Mouse (Mus musculus): ENCODE data around the gene Coq8b. TPM values are rescaled to one million over a fixed set of nuclear protein-coding genes. Genes with fewer than 3 reads are reported as not detected.

Coq8b gene
- total RNA-seq, 2 experiments from 2014 or later = 8.2 to 13.0 TPM

GRCm38 (mm10) chr7:27300351-27300750, 67.5 kb downstream of the Coq8b start:
- no peak for ATAC-seq (replicated peaks; ENCODE audit: low FRiP score, low TSS enrichment, poor library complexity, severe bottlenecking)

- no peak for ATAC-seq (replicated peaks; ENCODE audit: low FRiP score, low TSS enrichment, poor library complexity, severe bottlenecking)
Measured at GRCm38 (mm10) chr7:27300801-27301200, 68.0 kb downstream of the Coq8b start.

- peak; percentile 75 for ATAC-seq (replicated peaks; ENCODE audit: low FRiP score, low TSS enrichment, poor library complexity, severe bottlenecking)
Measured at GRCm38 (mm10) chr7:27302172-27302571, 69.3 kb downstream of the Coq8b start.

- no peak for ATAC-seq (replicated peaks; ENCODE audit: low FRiP score, low TSS enrichment, poor library complexity, severe bottlenecking)
Measured at GRCm38 (mm10) chr7:27305091-27305730, 72.4 kb downstream of the Coq8b start.

- no peak for ATAC-seq (replicated peaks; ENCODE audit: low FRiP score, low TSS enrichment, poor library complexity, severe bottlenecking)
Measured at GRCm38 (mm10) chr7:27306161-27307160, 73.6 kb downstream of the Coq8b start.

GRCm38 (mm10) chr7:27307551-27307950, 74.7 kb downstream of the Coq8b start:
- 0 out of 2 replicates have a peak, but pooled peaks have one; percentile 45 for ATAC-seq (replicated peaks; ENCODE audit: low FRiP score, low TSS enrichment, poor library complexity, severe bottlenecking)

Other genes with a start within 250 kb of the Coq8b start
- gene Cyp2a12, start 203.9 kb upstream of the Coq8b start, total RNA-seq (2014; fragmentation: Nextera tagmentation) = not detected in 2 replicates
- not detected in 2 replicates for gene Cyp2a12, start 203.9 kb upstream of the Coq8b start, total RNA-seq (2017)
- gene Cyp2f2, start 113.1 kb upstream of the Coq8b start, total RNA-seq (2014; fragmentation: Nextera tagmentation) = not detected in 2 replicates
- gene Cyp2f2, start 113.1 kb upstream of the Coq8b start, total RNA-seq (2017) = not detected in 2 replicates
- not detected in 2 replicates for gene Cyp2t4, start 79.3 kb upstream of the Coq8b start, total RNA-seq (2014; fragmentation: Nextera tagmentation)
- not detected in 2 replicates for gene Cyp2t4, start 79.3 kb upstream of the Coq8b start, total RNA-seq (2017)
- gene Egln2, start 66.2 kb upstream of the Coq8b start, total RNA-seq (2014; fragmentation: Nextera tagmentation) = 23.6 and 24.3 TPM in 2 replicates
- 19.5 and 22.1 TPM in 2 replicates for gene Egln2, start 66.2 kb upstream of the Coq8b start, total RNA-seq (2017)
- 16.2 and 30.1 TPM in 2 replicates for gene Rab4b, start 54.1 kb upstream of the Coq8b start, total RNA-seq (2014; fragmentation: Nextera tagmentation)
- 3.0 and 7.5 TPM in 2 replicates for gene Rab4b, start 54.1 kb upstream of the Coq8b start, total RNA-seq (2017)
- not detected in 2 replicates for gene Gm21983, start 51.9 kb upstream of the Coq8b start, total RNA-seq (2014; fragmentation: Nextera tagmentation)
- gene Gm21983, start 51.9 kb upstream of the Coq8b start, total RNA-seq (2017) = not detected in 2 replicates
- not detected in 2 replicates for gene Mia, start 51.9 kb upstream of the Coq8b start, total RNA-seq (2014; fragmentation: Nextera tagmentation)
- not detected in 2 replicates for gene Mia, start 51.9 kb upstream of the Coq8b start, total RNA-seq (2017)
- gene BC024978, start 37.2 kb upstream of the Coq8b start, total RNA-seq (2014; fragmentation: Nextera tagmentation) = 6.9 and 7.0 TPM in 2 replicates
- 1.3 and 4.9 TPM in 2 replicates for gene BC024978, start 37.2 kb upstream of the Coq8b start, total RNA-seq (2017)
- gene Snrpa, start 36.8 kb upstream of the Coq8b start, total RNA-seq (2014; fragmentation: Nextera tagmentation) = 297 and 325 TPM in 2 replicates
- gene Snrpa, start 36.8 kb upstream of the Coq8b start, total RNA-seq (2017) = 90.7 and 109 TPM in 2 replicates
- 2.3 and 5.3 TPM in 2 replicates for gene Itpkc, start 4.4 kb upstream of the Coq8b start, total RNA-seq (2014; fragmentation: Nextera tagmentation)
- 3.3 and 5.9 TPM in 2 replicates for gene Itpkc, start 4.4 kb upstream of the Coq8b start, total RNA-seq (2017)
- 0.94 and 3.0 TPM in 2 replicates for gene Numbl, start 25.4 kb downstream of the Coq8b start, total RNA-seq (2014; fragmentation: Nextera tagmentation)
- gene Numbl, start 25.4 kb downstream of the Coq8b start, total RNA-seq (2017) = 0.38 and 0.66 TPM in 2 replicates
- 0.39 TPM in 1 of 2 replicates, not detected in the other for gene Ltbp4, start 104.7 kb downstream of the Coq8b start, total RNA-seq (2014; fragmentation: Nextera tagmentation)
- 0.05 and 1.4 TPM in 2 replicates for gene Ltbp4, start 104.7 kb downstream of the Coq8b start, total RNA-seq (2017)
- 39.2 and 72.7 TPM in 2 replicates for gene Shkbp1, start 123.0 kb downstream of the Coq8b start, total RNA-seq (2014; fragmentation: Nextera tagmentation)
- gene Shkbp1, start 123.0 kb downstream of the Coq8b start, total RNA-seq (2017) = 20.6 and 35.1 TPM in 2 replicates
- gene Gm20479, start 124.4 kb downstream of the Coq8b start, total RNA-seq (2014; fragmentation: Nextera tagmentation) = not detected in 2 replicates
- gene Gm20479, start 124.4 kb downstream of the Coq8b start, total RNA-seq (2017) = not detected in 2 replicates
- gene Sptbn4, start 214.7 kb downstream of the Coq8b start, total RNA-seq (2014; fragmentation: Nextera tagmentation) = 0.09 and 0.37 TPM in 2 replicates
- gene Sptbn4, start 214.7 kb downstream of the Coq8b start, total RNA-seq (2017) = 0.15 TPM in 1 of 2 replicates, not detected in the other
- 667 and 741 TPM in 2 replicates for gene Blvrb, start 215.0 kb downstream of the Coq8b start, total RNA-seq (2014; fragmentation: Nextera tagmentation)
- 183 and 213 TPM in 2 replicates for gene Blvrb, start 215.0 kb downstream of the Coq8b start, total RNA-seq (2017)
- gene Sertad3, start 240.7 kb downstream of the Coq8b start, total RNA-seq (2014; fragmentation: Nextera tagmentation) = 4.8 and 10.1 TPM in 2 replicates
- 4.3 and 12.5 TPM in 2 replicates for gene Sertad3, start 240.7 kb downstream of the Coq8b start, total RNA-seq (2017)